Mouse (Mus musculus) CD4-positive, CD25-positive, alpha-beta regulatory T cell, adult 2 months (primary cell): ENCODE measurements around the gene Sin3a.
A peak's percentile ranks its signal among the peaks of the same experiment; 100 is the strongest.

Source experiments
- DNase-seq: peaks from one replicate; pipeline ENCODE4 v3.0.0-alpha.2; 2012; ENCODE audit warnings: low read depth, low spot score

Gene Sin3a

GRCm38 (mm10) chr9:57071801-57072351 is at the start of gene Sin3a:
Sin3a (plus strand) TSS chr9:57072040.
- peak; percentile 86 for DNase-seq

GRCm38 (mm10) chr9:57031756-57032155 is 40.1 kb upstream of the Sin3a start:
- DNase-seq = no peak

- DNase-seq = peak; percentile 84
Observed at GRCm38 (mm10) chr9:57056237-57056636, 15.6 kb upstream of the Sin3a start.

GRCm38 (mm10) chr9:57064164-57064563 is 7.7 kb upstream of the Sin3a start:
- DNase-seq = no peak

- DNase-seq = no peak
Observed at GRCm38 (mm10) chr9:57068266-57068665, 3.6 kb upstream of the Sin3a start.

- DNase-seq = no peak
Observed at GRCm38 (mm10) chr9:57070262-57070661, 1.6 kb upstream of the Sin3a start.

- DNase-seq = no peak
Observed at GRCm38 (mm10) chr9:57070800-57071545, 867 bp upstream of the Sin3a start.

GRCm38 (mm10) chr9:57072526-57072988 is 717 bp downstream of the Sin3a start:
- no peak for DNase-seq

GRCm38 (mm10) chr9:57072989-57073789 is 1.3 kb downstream of the Sin3a start:
- peak; percentile 98 for DNase-seq

- DNase-seq = no peak
Observed at GRCm38 (mm10) chr9:57073790-57074094, 1.9 kb downstream of the Sin3a start.

- peak; percentile 55 for DNase-seq
Observed at GRCm38 (mm10) chr9:57074171-57074821, 2.5 kb downstream of the Sin3a start.

- peak; percentile 86 for DNase-seq
Observed at GRCm38 (mm10) chr9:57074822-57075603, 3.2 kb downstream of the Sin3a start.

GRCm38 (mm10) chr9:57075681-57076381 is 4.0 kb downstream of the Sin3a start:
- peak; percentile 98 for DNase-seq

GRCm38 (mm10) chr9:57076701-57077660 is 5.1 kb downstream of the Sin3a start:
- DNase-seq = peak; percentile 93

- DNase-seq = no peak
Observed at GRCm38 (mm10) chr9:57082236-57082635, 10.4 kb downstream of the Sin3a start.

GRCm38 (mm10) chr9:57117261-57117755 is 45.5 kb downstream of the Sin3a start:
- DNase-seq = no peak

- DNase-seq = no peak
Observed at GRCm38 (mm10) chr9:57129641-57130040, 57.8 kb downstream of the Sin3a start.

- DNase-seq = peak; percentile 96
Observed at GRCm38 (mm10) chr9:57130577-57131433, 59.0 kb downstream of the Sin3a start, which contains the start of gene Man2c1. Man2c1 (plus strand) TSS chr9:57130690.
